Mouse (Mus musculus) midbrain, embryonic 13.5 days (tissue): ENCODE measurements at regions not wholly inside any gene's neighbourhood (a gene's known extent, or its start where the extent isn't known, plus 50 kb on each side); places are given as distances from the start of the nearest gene placed in this dataset.

Experiments used
- ATAC-seq: fragments of 200-750 bp; cut with Nextera tagmentation; 2 replicates; pipeline ENCODE4 v1.8.0; 2017; ENCODE audit warnings: mild to moderate bottlenecking, moderate TSS enrichment, moderate library complexity
- H3K27ac ChIP-seq: fragments of 300-500 bp; sonication (generic); 2 replicates; pipeline ENCODE4 v1.5.1; 2015; ENCODE audit warnings: inconsistent platforms, mild to moderate bottlenecking, moderate library complexity
- H3K27me3 ChIP-seq: fragments of 300-500 bp; sonication (generic); 2 replicates; pipeline ENCODE4 v1.6.1; 2015; ENCODE audit warnings: mild to moderate bottlenecking, inconsistent platforms
- H3K36me3 ChIP-seq: fragments of 300-500 bp; sonication (generic); 2 replicates; pipeline ENCODE4 v1.6.1; 2015; ENCODE audit warnings: mild to moderate bottlenecking, inconsistent platforms
- H3K4me1 ChIP-seq: fragments of 300-500 bp; sonication (generic); replicated peaks from 2 replicates; pipeline ENCODE4 v1.6.1; 2015; ENCODE audit warnings: inconsistent platforms
- H3K4me2 ChIP-seq: fragments of 300-500 bp; sonication (generic); replicated peaks from 2 replicates; pipeline ENCODE4 v1.6.1; 2015; ENCODE audit warnings: moderate library complexity, mild to moderate bottlenecking, inconsistent platforms
- H3K4me3 ChIP-seq: fragments of 300-500 bp; sonication (generic); replicated peaks from 2 replicates; pipeline ENCODE4 v1.5.1; 2015; ENCODE audit warnings: mild to moderate bottlenecking, inconsistent platforms
- H3K9ac ChIP-seq: fragments of 300-500 bp; sonication (generic); replicated peaks from 2 replicates; pipeline ENCODE4 v1.6.1; 2015; ENCODE audit warnings: mild to moderate bottlenecking, inconsistent platforms
- H3K9me3 ChIP-seq: fragments of 300-500 bp; sonication (generic); 2 replicates; pipeline ENCODE4 v1.6.1; 2016; ENCODE audit warnings: mild to moderate bottlenecking, inconsistent platforms
- WGBS: fragments of 180-500 bp; shearing (Covaris S2); methylation state at CpG from one replicate; pipeline ENCODE4 v1.1.7; 2015; 5-methylcytosine and 5-hydroxymethylcytosine counted together

GRCm38 (mm10) chr4:89419507-89419906 lies 108.7 kb upstream of the Cdkn2b start:
- Histone ChIP-seq H3K4me3 (no peak overlapping the region), H3K27ac (no peak overlapping the region), H3K9ac (no peak overlapping the region), H3K4me2 (no peak overlapping the region), H3K36me3 (no peaks in the 10 kb centered on the region), H3K4me1 (no peaks in the 10 kb centered on the region), H3K27me3 (no peaks in the 10 kb centered on the region), H3K9me3 (no peaks in the 10 kb centered on the region)
- no peak for ATAC-seq
- 92% methylated on average over 7 of the region's 7 CpGs for WGBS

GRCm38 (mm10) chr4:89405624-89406167 lies 94.9 kb upstream of the Cdkn2b start:
- H3K27me3 ChIP-seq: no peaks in the 10 kb centered on the region
- 80% methylated on average over 2 of the region's 2 CpGs for WGBS
- no peak overlapping the region for H3K9ac ChIP-seq
- H3K4me1 ChIP-seq: no peaks in the 10 kb centered on the region
- no peaks in the 10 kb centered on the region for H3K9me3 ChIP-seq
- no peak overlapping the region for H3K27ac ChIP-seq
- H3K4me3 ChIP-seq: no peak overlapping the region
- no peak overlapping the region for H3K4me2 ChIP-seq
- H3K36me3 ChIP-seq: no peaks in the 10 kb centered on the region
- no peak for ATAC-seq

GRCm38 (mm10) chr4:89403151-89403550 lies 92.3 kb upstream of the Cdkn2b start:
- H3K27me3 ChIP-seq: no peaks in the 10 kb centered on the region
- H3K4me1 ChIP-seq: no peaks in the 10 kb centered on the region
- H3K27ac ChIP-seq: no peak overlapping the region
- H3K4me3 ChIP-seq: no peak overlapping the region
- no peaks in the 10 kb centered on the region for H3K36me3 ChIP-seq
- ATAC-seq: no peak
- WGBS: 83% methylated on average over 1 of the region's 1 CpGs
- no peak overlapping the region for H3K4me2 ChIP-seq
- H3K9me3 ChIP-seq: no peaks in the 10 kb centered on the region
- no peak overlapping the region for H3K9ac ChIP-seq

- 79% methylated on average over 5 of the region's 5 CpGs for WGBS
- H3K4me1 ChIP-seq: no peaks in the 10 kb centered on the region
Measured at GRCm38 (mm10) chr4:89402324-89402723, 91.5 kb upstream of the Cdkn2b start.

GRCm38 (mm10) chr4:89401696-89402095 lies 90.9 kb upstream of the Cdkn2b start:
- no peaks in the 10 kb centered on the region for H3K4me1 ChIP-seq
- WGBS: 89% methylated on average over 2 of the region's 2 CpGs
- no peaks in the 10 kb centered on the region for H3K9me3 ChIP-seq
- H3K9ac ChIP-seq: no peak overlapping the region
- H3K27ac ChIP-seq: no peak overlapping the region
- H3K36me3 ChIP-seq: no peaks in the 10 kb centered on the region
- H3K4me3 ChIP-seq: no peak overlapping the region
- H3K4me2 ChIP-seq: no peak overlapping the region
- ATAC-seq: no peak
- no peaks in the 10 kb centered on the region for H3K27me3 ChIP-seq

More at GRCm38 (mm10) chr4:89402324-89402723, 91.5 kb upstream of the Cdkn2b start:
- Histone ChIP-seq H3K9me3 (no peaks in the 10 kb centered on the region), H3K4me2 (no peak overlapping the region), H3K4me3 (no peak overlapping the region), H3K9ac (no peak overlapping the region), H3K27me3 (no peaks in the 10 kb centered on the region), H3K27ac (no peak overlapping the region), H3K36me3 (no peaks in the 10 kb centered on the region)
- no peak for ATAC-seq

GRCm38 (mm10) chr4:89400342-89400741 lies 89.5 kb upstream of the Cdkn2b start:
- Histone ChIP-seq H3K4me2 (no peak overlapping the region), H3K36me3 (no peaks in the 10 kb centered on the region), H3K27me3 (no peaks in the 10 kb centered on the region), H3K9me3 (no peaks in the 10 kb centered on the region), H3K4me3 (no peak overlapping the region), H3K9ac (no peak overlapping the region), H3K4me1 (no peaks in the 10 kb centered on the region), H3K27ac (no peak overlapping the region)
- 93% methylated on average over 3 of the region's 3 CpGs for WGBS
- ATAC-seq: no peak

GRCm38 (mm10) chr4:89399277-89399676 lies 88.4 kb upstream of the Cdkn2b start:
- Histone ChIP-seq H3K4me2 (no peak overlapping the region), H3K4me3 (no peak overlapping the region), H3K27me3 (no peaks in the 10 kb centered on the region), H3K27ac (no peak overlapping the region), H3K36me3 (no peaks in the 10 kb centered on the region), H3K9me3 (no peaks in the 10 kb centered on the region), H3K4me1 (no peaks in the 10 kb centered on the region), H3K9ac (no peak overlapping the region)
- 77% methylated on average over 2 of the region's 2 CpGs for WGBS
- no peak for ATAC-seq

GRCm38 (mm10) chr4:89396020-89396419 lies 85.2 kb upstream of the Cdkn2b start:
- H3K9ac ChIP-seq: no peak overlapping the region
- H3K27me3 ChIP-seq: no peaks in the 10 kb centered on the region
- ATAC-seq: no peak
- H3K9me3 ChIP-seq: no peaks in the 10 kb centered on the region
- WGBS: 92% methylated on average over 2 of the region's 2 CpGs
- H3K4me2 ChIP-seq: no peak overlapping the region
- no peak overlapping the region for H3K4me3 ChIP-seq
- H3K27ac ChIP-seq: no peak overlapping the region
- H3K4me1 ChIP-seq: no peaks in the 10 kb centered on the region
- no peaks in the 10 kb centered on the region for H3K36me3 ChIP-seq

GRCm38 (mm10) chr4:89395336-89395735 lies 84.5 kb upstream of the Cdkn2b start:
- no peaks in the 10 kb centered on the region for H3K9me3 ChIP-seq
- no peaks in the 10 kb centered on the region for H3K36me3 ChIP-seq
- H3K4me1 ChIP-seq: no peaks in the 10 kb centered on the region
- no peak for ATAC-seq
- no peak overlapping the region for H3K27ac ChIP-seq
- no peak overlapping the region for H3K4me2 ChIP-seq
- no peak overlapping the region for H3K4me3 ChIP-seq
- no peaks in the 10 kb centered on the region for H3K27me3 ChIP-seq
- no peak overlapping the region for H3K9ac ChIP-seq

- WGBS: 88% methylated on average over 2 of the region's 2 CpGs
Measured at GRCm38 (mm10) chr4:89393251-89393711, 82.4 kb upstream of the Cdkn2b start.

GRCm38 (mm10) chr4:89392791-89393190 lies 82.0 kb upstream of the Cdkn2b start:
- no peak for ATAC-seq

More at GRCm38 (mm10) chr4:89393251-89393711, 82.4 kb upstream of the Cdkn2b start:
- Histone ChIP-seq H3K4me1 (no peaks in the 10 kb centered on the region), H3K9me3 (no peaks in the 10 kb centered on the region), H3K9ac (no peak overlapping the region), H3K27ac (no peak overlapping the region), H3K36me3 (no peaks in the 10 kb centered on the region), H3K4me3 (no peak overlapping the region), H3K4me2 (no peak overlapping the region), H3K27me3 (no peaks in the 10 kb centered on the region)
- ATAC-seq: no peak

GRCm38 (mm10) chr4:89391463-89392308 lies 80.8 kb upstream of the Cdkn2b start:
- Histone ChIP-seq H3K27ac (no peak overlapping the region), H3K36me3 (no peaks in the 10 kb centered on the region), H3K9me3 (no peaks in the 10 kb centered on the region), H3K4me3 (no peak overlapping the region), H3K4me1 (no peaks in the 10 kb centered on the region), H3K27me3 (no peaks in the 10 kb centered on the region), H3K9ac (no peak overlapping the region), H3K4me2 (no peak overlapping the region)
- 89% methylated on average over 9 of the region's 9 CpGs for WGBS
- no peak for ATAC-seq

More at GRCm38 (mm10) chr4:89392791-89393190, 82.0 kb upstream of the Cdkn2b start:
- Histone ChIP-seq H3K4me3 (no peak overlapping the region), H3K9ac (no peak overlapping the region), H3K4me1 (no peaks in the 10 kb centered on the region), H3K27ac (no peak overlapping the region), H3K36me3 (no peaks in the 10 kb centered on the region), H3K4me2 (no peak overlapping the region), H3K27me3 (no peaks in the 10 kb centered on the region), H3K9me3 (no peaks in the 10 kb centered on the region)
